Mouse (Mus musculus) lung, postnatal 0 days (tissue): ENCODE data around the gene Khdc4. TPM values are rescaled to one million over a fixed set of nuclear protein-coding genes. Genes with fewer than 3 reads are reported as not detected.

Experiments
- ATAC-seq: fragments of 200-750 bp; cut with Nextera tagmentation; 2 replicates; pipeline ENCODE4 v1.8.0; 2017; ENCODE audit warnings: moderate library complexity
- DNase-seq: peaks from one replicate; pipeline ENCODE4 v3.0.0-alpha.2; 2016; ENCODE audit warnings: low spot score
- H3K27ac ChIP-seq: fragments of 300-500 bp; sonication (generic); 2 replicates; pipeline ENCODE4 v1.5.1; 2014; ENCODE audit warnings: antibody characterized with exemption, mild to moderate bottlenecking, low read length, mixed read lengths
- H3K27me3 ChIP-seq: fragments of 300-500 bp; sonication (generic); replicated peaks from 2 replicates; pipeline ENCODE4 v1.6.1; 2014; ENCODE audit warnings: low read length, mixed read lengths; ENCODE audit not compliant: insufficient read depth
- H3K36me3 ChIP-seq: fragments of 300-500 bp; sonication (generic); 2 replicates; pipeline ENCODE4 v1.6.1; 2014; ENCODE audit warnings: low read length, mixed read lengths; ENCODE audit not compliant: insufficient read depth
- H3K4me1 ChIP-seq: fragments of 300-500 bp; sonication (generic); 2 replicates; pipeline ENCODE4 v1.6.1; 2014; ENCODE audit warnings: antibody characterized with exemption, low read depth, low read length, mixed read lengths; ENCODE audit not compliant: insufficient read depth
- H3K4me2 ChIP-seq: fragments of 300-500 bp; sonication (generic); replicated peaks from 2 replicates; pipeline ENCODE4 v1.6.1; 2014; ENCODE audit warnings: low read depth, mild to moderate bottlenecking, low read length, moderate library complexity, mixed read lengths
- H3K4me3 ChIP-seq: fragments of 300-500 bp; sonication (generic); 2 replicates; pipeline ENCODE4 v1.5.1; 2014; ENCODE audit warnings: low read depth, low read length
- H3K9ac ChIP-seq: fragments of 300-500 bp; sonication (generic); replicated peaks from 2 replicates; pipeline ENCODE4 v1.6.1; 2014; ENCODE audit warnings: low read depth, mild to moderate bottlenecking
- H3K9me3 ChIP-seq: fragments of 300-500 bp; sonication (generic); 2 replicates; pipeline ENCODE4 v1.6.1; 2016; ENCODE audit warnings: low read length, mixed read lengths
- CTCF ChIP-seq: IDR thresholded peaks from 2 replicates; pipeline ENCODE4 v1.5.1; 2016; ENCODE audit warnings: antibody characterized with exemption, mild to moderate bottlenecking
- EP300 ChIP-seq: IDR thresholded peaks from 2 replicates; pipeline ENCODE4 v1.6.1; 2016; ENCODE audit warnings: antibody characterized with exemption, mild to moderate bottlenecking, control low read depth
- WGBS: fragments of 180-500 bp; shearing (Covaris S2); extraction: QIAGEN DNeasy Blood & Tissue Kit; methylation state at CpG from one replicate; pipeline ENCODE4 v1.1.7; 2014; 5-methylcytosine and 5-hydroxymethylcytosine counted together
- polyA plus RNA-seq: library from polyadenylated mRNA; unstranded; fragments of >200 nt; fragmentation: Nextera tagmentation; extraction: Ambion mirVana; gene quantifications from 2 replicates; pipeline ENCODE4 v1.2.1, GENCODE M21; 2015

The Khdc4 gene
- polyA plus RNA-seq, 1 experiment from 2014 or later: 42.3 TPM

DNA sequence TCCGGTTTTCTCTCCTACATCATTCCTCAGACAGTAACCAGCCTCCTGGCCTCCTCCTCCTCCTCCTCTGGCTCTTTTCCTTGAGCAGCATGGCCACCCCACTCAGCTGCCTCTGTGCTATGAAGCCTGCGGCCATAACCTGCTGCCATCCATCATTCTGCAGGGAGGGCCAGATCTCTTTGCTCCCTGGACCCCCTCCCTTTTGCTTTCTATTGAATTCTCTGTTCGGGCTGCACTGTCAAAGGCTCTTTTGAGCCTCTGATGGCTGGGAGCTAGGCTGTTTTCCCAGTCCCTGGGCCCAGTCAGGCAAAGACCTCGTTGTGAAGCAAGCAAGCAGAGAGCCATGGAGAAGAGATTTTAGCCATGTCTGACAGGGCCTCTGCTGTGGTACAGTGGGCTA is 70.7 kb downstream of the Khdc4 start:
- Histone ChIP-seq H3K9me3 (no peaks in the 10 kb centered on the region), H3K4me3 (no peak overlapping the region), H3K4me2 (no peak overlapping the region), H3K9ac (no peak overlapping the region), H3K27me3 (no peaks in the 10 kb centered on the region), H3K4me1 (peaks cover 9% of the 10 kb centered on the region; the same call in 1 of the 2 replicates), H3K27ac (no peak overlapping the region), H3K36me3 (no peaks in the 10 kb centered on the region)
- TF ChIP-seq EP300 (no peak), CTCF (no peak)
- DNase-seq: no peak
- ATAC-seq: no peak
- 54% methylated on average over 4 of the region's 4 CpGs for WGBS

DNA sequence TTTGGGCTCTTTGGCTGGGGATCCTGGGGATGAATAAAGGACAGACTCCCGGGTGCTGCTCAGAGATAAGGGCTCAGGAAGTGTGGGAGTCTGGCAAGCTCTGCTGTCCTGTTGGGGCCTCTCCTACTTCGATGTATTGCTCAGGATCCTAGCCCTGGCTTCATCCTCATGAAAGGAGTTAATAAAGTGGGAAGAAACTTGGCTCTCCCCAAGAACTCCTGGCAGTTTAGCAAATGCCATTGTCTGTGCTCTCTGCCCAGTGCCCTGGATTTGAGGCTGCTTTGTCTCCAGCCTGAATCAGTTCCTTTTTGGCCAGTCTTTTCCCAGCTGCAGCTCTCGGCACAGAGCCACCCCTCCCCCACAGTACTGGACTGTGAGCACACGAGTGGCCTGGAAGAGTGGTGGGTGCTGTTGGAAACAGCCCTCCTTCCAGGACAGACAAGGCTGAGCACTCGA is 72.5 kb downstream of the Khdc4 start:
- H3K36me3 ChIP-seq: no peaks in the 10 kb centered on the region
- peak overlapping the region; percentile 55 for H3K27ac ChIP-seq
- peak; percentile 85 for ATAC-seq
- DNase-seq: peak; percentile 84
- H3K9ac ChIP-seq: no peak overlapping the region; the same call in 1 of the 2 replicates
- H3K4me1 ChIP-seq: peaks cover 9% of the 10 kb centered on the region; the same call in 1 of the 2 replicates
- H3K9me3 ChIP-seq: no peaks in the 10 kb centered on the region
- no peak overlapping the region for H3K4me3 ChIP-seq
- peak overlapping the region; percentile 33 for H3K4me2 ChIP-seq
- TF ChIP-seq EP300 (no peak), CTCF (no peak)
- 4% methylated on average over 5 of the region's 5 CpGs for WGBS
- no peaks in the 10 kb centered on the region for H3K27me3 ChIP-seq

DNA sequence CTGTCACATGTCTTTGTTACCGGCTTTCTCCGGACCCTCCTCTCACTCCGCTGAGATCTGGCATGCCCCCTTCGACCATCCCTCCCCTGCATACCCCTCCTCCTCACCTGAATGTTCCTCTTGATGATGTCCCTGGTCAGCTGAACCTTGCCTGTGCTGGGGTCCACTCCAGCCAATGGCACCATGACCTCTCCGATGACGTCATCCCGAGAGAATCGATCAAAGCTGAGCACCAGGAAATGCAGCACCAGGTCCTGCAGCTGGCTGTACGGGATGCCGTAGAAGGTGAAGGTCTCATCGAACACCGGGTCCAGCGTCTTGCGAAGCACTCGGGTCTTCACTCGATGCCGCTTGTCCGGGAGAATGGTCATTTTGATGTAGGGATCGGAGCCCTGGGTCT is 76.0 kb downstream of the Khdc4 start:
- ATAC-seq (no peak), DNase-seq (no peak)
- H3K4me2 ChIP-seq: no peak overlapping the region
- H3K27ac ChIP-seq: no peak overlapping the region
- no peaks in the 10 kb centered on the region for H3K9me3 ChIP-seq
- H3K4me1 ChIP-seq: peaks cover 9% of the 10 kb centered on the region; the same call in 1 of the 2 replicates
- H3K36me3 ChIP-seq: no peaks in the 10 kb centered on the region
- H3K9ac ChIP-seq: no peak overlapping the region
- H3K4me3 ChIP-seq: no peak overlapping the region
- whole genome bisulfite sequencing: 88% methylated on average over 19 of the region's 19 CpGs
- TF ChIP-seq CTCF (no peak), EP300 (no peak)
- H3K27me3 ChIP-seq: no peaks in the 10 kb centered on the region

DNA sequence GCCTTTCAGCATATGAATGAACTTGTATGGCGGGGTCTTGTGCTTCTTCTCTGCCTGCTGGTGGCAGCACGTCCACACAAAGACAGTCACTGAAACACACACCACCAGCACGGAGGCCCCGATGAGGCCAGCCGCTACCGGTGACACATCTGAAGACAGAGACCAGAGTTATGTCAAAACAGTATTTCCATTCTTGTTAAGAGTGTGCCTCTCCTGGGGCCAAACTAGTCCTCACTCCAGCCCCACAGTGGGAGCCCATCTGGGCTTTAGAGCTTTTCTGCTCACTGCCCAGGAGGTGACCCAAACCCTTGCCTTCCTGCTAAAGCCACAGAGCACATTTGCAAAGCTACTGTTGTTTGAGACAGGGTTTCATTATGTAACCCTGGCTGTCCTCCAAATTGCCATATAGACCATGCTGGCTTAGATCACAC is 76.8 kb downstream of the Khdc4 start:
- ATAC-seq: no peak; the same call in 1 of the 2 replicates
- H3K9me3 ChIP-seq: no peaks in the 10 kb centered on the region
- H3K27ac ChIP-seq: no peak overlapping the region
- no peak for TF ChIP-seq EP300
- peak; percentile 40; the same call in 1 of the 2 replicates for TF ChIP-seq CTCF
- H3K4me3 ChIP-seq: no peak overlapping the region
- no peaks in the 10 kb centered on the region for H3K36me3 ChIP-seq
- peaks cover 9% of the 10 kb centered on the region; the same call in 1 of the 2 replicates for H3K4me1 ChIP-seq
- no peak overlapping the region for H3K4me2 ChIP-seq
- WGBS: 59% methylated on average over 6 of the region's 6 CpGs
- DNase-seq: peak; percentile 14
- no peaks in the 10 kb centered on the region for H3K27me3 ChIP-seq
- H3K9ac ChIP-seq: no peak overlapping the region

Other genes with a start within 250 kb of the Khdc4 start
- gene Sema4a, start 224.6 kb upstream of the Khdc4 start, polyA plus RNA-seq: 9.0 and 9.2 TPM in 2 replicates
- 185 and 216 TPM in 2 replicates for gene Lmna, start 175.8 kb upstream of the Khdc4 start, polyA plus RNA-seq
- 2.6 and 3.4 TPM in 2 replicates for gene Mex3a, start 153.4 kb upstream of the Khdc4 start, polyA plus RNA-seq
- gene Rab25, start 137.5 kb upstream of the Khdc4 start, polyA plus RNA-seq: 61.4 and 61.8 TPM in 2 replicates
- 138 and 143 TPM in 2 replicates for gene Lamtor2, start 132.7 kb upstream of the Khdc4 start, polyA plus RNA-seq
- gene Ubqln4, start 132.0 kb upstream of the Khdc4 start, polyA plus RNA-seq: 18.4 and 22.6 TPM in 2 replicates
- gene Ssr2, start 109.9 kb upstream of the Khdc4 start, polyA plus RNA-seq: 306 and 384 TPM in 2 replicates
- gene Arhgef2, start 79.8 kb upstream of the Khdc4 start, polyA plus RNA-seq: 170 and 229 TPM in 2 replicates
- gene Rxfp4, start 32.7 kb upstream of the Khdc4 start, polyA plus RNA-seq: 0.61 and 0.92 TPM in 2 replicates
- 88.6 and 98.4 TPM in 2 replicates for gene Rit1, start 31.0 kb downstream of the Khdc4 start, polyA plus RNA-seq
- gene Syt11, start 89.4 kb downstream of the Khdc4 start, polyA plus RNA-seq: 4.9 and 5.6 TPM in 2 replicates
- 4.6 and 5.0 TPM in 2 replicates for gene Gon4l, start 149.4 kb downstream of the Khdc4 start, polyA plus RNA-seq
- gene Msto1, start 228.2 kb downstream of the Khdc4 start, polyA plus RNA-seq: 23.2 and 24.6 TPM in 2 replicates